ENCODE assay signal across 19 mouse cellular contexts in genomic region chr7:142368856-142369255, GRCm38 (mm10). TPM values are rescaled to one million over a fixed set of nuclear protein-coding genes. Genes with fewer than 3 reads are reported as not detected.
DNase-seq lines count a peak whose midpoint lies in the region; TF ChIP-seq lines count a peak whose summit lies in the region.
"Had no signal": no experiment of that assay in that cellular context is flagged by ENCODE, and none has a peak within 500 bp of the region (broad histone marks: within the 10 kb centered on the region; RNA-seq: fewer than 3 reads in every experiment).

No protein-coding gene starts in this region.

- no peak overlapping the region for H3K4me3 ChIP-seq in left cerebral cortex, adult 2 months
- H3K4me3 ChIP-seq: forebrain, embryonic 12.5 days; hindbrain, embryonic 12.5 days; limb, embryonic 13.5 days; liver, embryonic 13.5 days; neural tube, embryonic 13.5 days; stomach, embryonic 15.5 days had no signal

- intact Hi-C loops in left cerebral cortex, postnatal 14 days (cut with DNase I): no loop called here
- intact Hi-C loops in left cerebral cortex, adult 2 months (cut with DNase I): no loop called here

- DNase-seq in left cerebral cortex, postnatal 14 days (ENCODE audit: low spot score in 2 of 2): peak; percentile 30 to 39
- DNase-seq in left cerebral cortex, adult 2 months (ENCODE audit: extremely low spot score in 1 of 2, low spot score in 2 of 2): no peak
- DNase-seq in cerebellum, adult 11-12 months: peak; percentile 95
- peak; percentile 93 to 97 for DNase-seq in cerebellum, postnatal 14 days
- DNase-seq in gastrocnemius, postnatal 25 days: peak; percentile 79
- DNase-seq in urinary bladder, postnatal 36 days (ENCODE audit: low spot score in 2 of 2): no peak
- DNase-seq in right cerebral cortex, adult 18-20 months: no peak
- DNase-seq in lung, postnatal 14 days: no peak
- DNase-seq: heart, postnatal 10 days; kidney, adult 8-10 months; kidney, postnatal 25 days; liver, embryonic 13.5 days; lung, embryonic 14.5 days; thymus, adult 18-20 months had no signal

- H3K27ac ChIP-seq in left cerebral cortex, adult 2 months: no peak overlapping the region
- H3K27ac ChIP-seq: forebrain, embryonic 12.5 days; hindbrain, embryonic 12.5 days; limb, embryonic 13.5 days; liver, embryonic 13.5 days; neural tube, embryonic 13.5 days; stomach, embryonic 15.5 days had no signal

- no peak for TF ChIP-seq CTCF in left cerebral cortex, adult 2 months (IDR thresholded peaks at IDR 0.05)

RNA-seq across cellular contexts. Expression of gene Ifitm10, which starts 4.7 kb away (rescaled TPM):
- total RNA-seq in left cerebral cortex, postnatal 14 days (2021): 10 to 100 TPM; 22.3 to 24.9 TPM
- 10 to 100 TPM; 31.4 to 36.1 TPM for total RNA-seq in left cerebral cortex, adult 2 months (2021)
- total RNA-seq in gastrocnemius, postnatal 25 days (2021): 1 to 10 TPM; 3.3 to 4.2 TPM

RNA-seq across cellular contexts. Expression of gene Gm49369, which starts 13.6 kb away (rescaled TPM):
- 1 to 10 TPM; 2.1 to 7.1 TPM for total RNA-seq in left cerebral cortex, postnatal 14 days (2021)
- total RNA-seq in left cerebral cortex, adult 2 months (2021): 1 to 10 TPM; 4.3 to 4.5 TPM
- total RNA-seq in gastrocnemius, postnatal 25 days (2021): 1 to 10 TPM; 4.0 to 5.6 TPM

RNA-seq across cellular contexts. Expression of gene Ctsd, which starts 19.0 kb away (rescaled TPM):
- 100 to 1,000 TPM; 295 to 303 TPM for total RNA-seq in left cerebral cortex, postnatal 14 days (2021)
- 100 to 1,000 TPM; 304 TPM for total RNA-seq in left cerebral cortex, adult 2 months (2021)
- total RNA-seq in gastrocnemius, postnatal 25 days (2021): 100 to 1,000 TPM; 317 to 434 TPM

Comparison
In these comparisons a context has a peak if more than half of its experiments do, and no peak if none do; other contexts are left out.
1. DNase-seq: peak in left cerebral cortex, postnatal 14 days (2 of 2), cerebellum, adult 11-12 months (single experiment), cerebellum, postnatal 14 days (2 of 2) and gastrocnemius, postnatal 25 days (single experiment); none in left cerebral cortex, adult 2 months (0 of 2), urinary bladder, postnatal 36 days (0 of 2), right cerebral cortex, adult 18-20 months (single experiment) and lung, postnatal 14 days (single experiment).
2. RNA of gene Ifitm10, which starts 4.7 kb away (total RNA-seq): 31.4 to 36.1 TPM in left cerebral cortex, adult 2 months and 22.3 to 24.9 TPM in left cerebral cortex, postnatal 14 days; 3.3 to 4.2 TPM in gastrocnemius, postnatal 25 days; every median in the first group is over 4 times any median in the second.